Mouse (Mus musculus): Measurements from ENCODE around the gene Mocs1. TPM values are rescaled to one million over a fixed set of nuclear protein-coding genes. Genes with fewer than 3 reads are reported as not detected.
"Not testable (repeated sequence)": the region's sequence is repeated elsewhere in the genome, so short reads cannot be mapped to it uniquely, and the experiment has no call there.

Gene Mocs1
- polyA plus RNA-seq, 1 experiment: 3.0 TPM

GRCm38 (mm10) chr17:49431176-49431575 lies 3.0 kb downstream of the Mocs1 start:
- Histone ChIP-seq H3K36me3 (ENCODE audit: control insufficient read depth, insufficient read depth, low read length) (no peaks in the 10 kb centered on the region), H3K4me1 (ENCODE audit: control insufficient read depth, insufficient read depth, low read length) (peaks cover 5% of the 10 kb centered on the region), H3K27me3 (ENCODE audit: control insufficient read depth, insufficient read depth, low read length) (no peaks in the 10 kb centered on the region), H3K4me3 (ENCODE audit: control insufficient read depth, low read depth, low read length) (no peak overlapping the region), H3K27ac (ENCODE audit: control insufficient read depth, insufficient read depth, low read depth, low read length) (no peak overlapping the region)
- TF ChIP-seq CTCF (IDR thresholded peaks at IDR 0.05; ENCODE audit: control insufficient read depth, insufficient read depth, insufficient replicate concordance, low read depth, low read length) (no peak), POLR2A (IDR thresholded peaks at IDR 0.05; ENCODE audit: control insufficient read depth, low read depth, low read length) (no peak)

- TF ChIP-seq POLR2A (IDR thresholded peaks at IDR 0.05; ENCODE audit: control insufficient read depth, low read depth, low read length) (no peak), CTCF (IDR thresholded peaks at IDR 0.05; ENCODE audit: control insufficient read depth, insufficient read depth, insufficient replicate concordance, low read depth, low read length) (no peak)
- Histone ChIP-seq H3K36me3 (ENCODE audit: control insufficient read depth, insufficient read depth, low read length) (no peaks in the 10 kb centered on the region), H3K4me1 (ENCODE audit: control insufficient read depth, insufficient read depth, low read length) (peaks cover 5% of the 10 kb centered on the region), H3K27ac (ENCODE audit: control insufficient read depth, insufficient read depth, low read depth, low read length) (no peak overlapping the region), H3K27me3 (ENCODE audit: control insufficient read depth, insufficient read depth, low read length) (no peaks in the 10 kb centered on the region), H3K4me3 (ENCODE audit: control insufficient read depth, low read depth, low read length) (no peak overlapping the region)
These were observed 4.0 kb downstream of the Mocs1 start for GRCm38 (mm10) chr17:49432071-49432711.

- TF ChIP-seq CTCF (IDR thresholded peaks at IDR 0.05; ENCODE audit: control insufficient read depth, insufficient read depth, insufficient replicate concordance, low read depth, low read length): no peak
- TF ChIP-seq POLR2A (IDR thresholded peaks at IDR 0.05; ENCODE audit: control insufficient read depth, low read depth, low read length): no peak
- Histone ChIP-seq H3K27me3 (ENCODE audit: control insufficient read depth, insufficient read depth, low read length) (no peaks in the 10 kb centered on the region), H3K36me3 (ENCODE audit: control insufficient read depth, insufficient read depth, low read length) (no peaks in the 10 kb centered on the region), H3K4me3 (ENCODE audit: control insufficient read depth, low read depth, low read length) (no peak overlapping the region), H3K4me1 (ENCODE audit: control insufficient read depth, insufficient read depth, low read length) (peaks cover 5% of the 10 kb centered on the region), H3K27ac (ENCODE audit: control insufficient read depth, insufficient read depth, low read depth, low read length) (no peak overlapping the region)
These were observed 4.9 kb downstream of the Mocs1 start for GRCm38 (mm10) chr17:49433071-49433470.

- Histone ChIP-seq H3K27ac (ENCODE audit: control insufficient read depth, insufficient read depth, low read depth, low read length) (no peak overlapping the region), H3K4me1 (ENCODE audit: control insufficient read depth, insufficient read depth, low read length) (no peaks in the 10 kb centered on the region), H3K27me3 (ENCODE audit: control insufficient read depth, insufficient read depth, low read length) (no peaks in the 10 kb centered on the region), H3K36me3 (ENCODE audit: control insufficient read depth, insufficient read depth, low read length) (no peaks in the 10 kb centered on the region), H3K4me3 (ENCODE audit: control insufficient read depth, low read depth, low read length) (no peak overlapping the region)
- TF ChIP-seq CTCF (IDR thresholded peaks at IDR 0.05; ENCODE audit: control insufficient read depth, insufficient read depth, insufficient replicate concordance, low read depth, low read length): no peak
- TF ChIP-seq POLR2A (IDR thresholded peaks at IDR 0.05; ENCODE audit: control insufficient read depth, low read depth, low read length): no peak
These were observed 6.1 kb downstream of the Mocs1 start for GRCm38 (mm10) chr17:49434236-49434635.

- no peak for TF ChIP-seq POLR2A (IDR thresholded peaks at IDR 0.05; ENCODE audit: control insufficient read depth, low read depth, low read length)
- no peak for TF ChIP-seq CTCF (IDR thresholded peaks at IDR 0.05; ENCODE audit: control insufficient read depth, insufficient read depth, insufficient replicate concordance, low read depth, low read length)
- no peaks in the 10 kb centered on the region for H3K27me3 ChIP-seq (ENCODE audit: control insufficient read depth, insufficient read depth, low read length)
- no peak overlapping the region for H3K27ac ChIP-seq (ENCODE audit: control insufficient read depth, insufficient read depth, low read depth, low read length)
- no peaks in the 10 kb centered on the region for H3K36me3 ChIP-seq (ENCODE audit: control insufficient read depth, insufficient read depth, low read length)
- no peak overlapping the region for H3K4me3 ChIP-seq (ENCODE audit: control insufficient read depth, low read depth, low read length)
- no peaks in the 10 kb centered on the region for H3K4me1 ChIP-seq (ENCODE audit: control insufficient read depth, insufficient read depth, low read length)
These were observed 6.9 kb downstream of the Mocs1 start for GRCm38 (mm10) chr17:49435081-49435480.

GRCm38 (mm10) chr17:49436631-49437030 lies 8.5 kb downstream of the Mocs1 start:
- Histone ChIP-seq H3K27me3 (ENCODE audit: control insufficient read depth, insufficient read depth, low read length) (no peaks in the 10 kb centered on the region), H3K36me3 (ENCODE audit: control insufficient read depth, insufficient read depth, low read length) (no peaks in the 10 kb centered on the region), H3K27ac (ENCODE audit: control insufficient read depth, insufficient read depth, low read depth, low read length) (no peak overlapping the region), H3K4me3 (ENCODE audit: control insufficient read depth, low read depth, low read length) (no peak overlapping the region), H3K4me1 (ENCODE audit: control insufficient read depth, insufficient read depth, low read length) (no peaks in the 10 kb centered on the region)
- no peak for TF ChIP-seq POLR2A (IDR thresholded peaks at IDR 0.05; ENCODE audit: control insufficient read depth, low read depth, low read length)
- no peak for TF ChIP-seq CTCF (IDR thresholded peaks at IDR 0.05; ENCODE audit: control insufficient read depth, insufficient read depth, insufficient replicate concordance, low read depth, low read length)

- H3K36me3 ChIP-seq (ENCODE audit: control insufficient read depth, insufficient read depth, low read length); H3K4me3 ChIP-seq (ENCODE audit: control insufficient read depth, low read depth, low read length); H3K27me3 ChIP-seq (ENCODE audit: control insufficient read depth, insufficient read depth, low read length); H3K27ac ChIP-seq (ENCODE audit: control insufficient read depth, insufficient read depth, low read depth, low read length); H3K4me1 ChIP-seq (ENCODE audit: control insufficient read depth, insufficient read depth, low read length): not testable (repeated sequence)
These were observed 9.1 kb downstream of the Mocs1 start for GRCm38 (mm10) chr17:49437306-49437705.

All from testis, adult 2 months (tissue).